Mouse (Mus musculus) brown adipose tissue, adult 24 weeks (tissue): ENCODE measurements at regions not wholly inside any gene's neighbourhood (a gene's known extent, or its start where the extent isn't known, plus 50 kb on each side); places are given as distances from the start of the nearest gene placed in this dataset.

Source experiments
- H3K27ac ChIP-seq: fragments of 200-500 bp; replicated peaks from 2 replicates; pipeline ENCODE4 v1.5.1; 2012; ENCODE audit warnings: low read depth, mild to moderate bottlenecking, low read length
- H3K4me1 ChIP-seq: fragments of 200-500 bp; 2 replicates; pipeline ENCODE4 v1.6.1; 2012; ENCODE audit warnings: low read length, mixed read lengths; ENCODE audit not compliant: control insufficient read depth, insufficient read depth, insufficient read length
- H3K4me3 ChIP-seq: fragments of 200-500 bp; 2 replicates; pipeline ENCODE4 v1.5.1; 2012; ENCODE audit warnings: low read depth, mild to moderate bottlenecking, low read length, moderate library complexity; ENCODE audit not compliant: insufficient read depth

DNA sequence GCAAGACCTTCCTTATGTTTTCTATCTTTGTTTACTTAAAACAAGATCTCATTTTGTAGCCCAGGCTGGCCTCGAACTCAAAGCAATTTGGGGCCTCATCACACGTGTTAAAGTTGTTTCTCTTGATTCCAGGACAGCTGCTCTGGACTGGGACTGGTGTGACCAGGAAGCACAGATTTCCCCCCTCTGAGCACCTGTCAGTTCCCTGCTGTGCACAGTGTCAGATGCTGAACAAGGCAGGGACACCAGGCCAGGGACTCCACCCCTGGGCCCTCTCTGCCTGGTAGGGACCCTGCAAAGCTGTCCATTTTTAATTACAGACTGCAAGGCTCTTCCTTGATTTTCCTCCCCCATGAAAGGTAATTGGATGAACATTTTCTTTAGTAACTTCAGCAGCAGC lies 185.8 kb upstream of the Irx5 start:
- no peaks in the 10 kb centered on the region for H3K4me1 ChIP-seq
- no peak overlapping the region for H3K4me3 ChIP-seq
- no peak overlapping the region for H3K27ac ChIP-seq

DNA sequence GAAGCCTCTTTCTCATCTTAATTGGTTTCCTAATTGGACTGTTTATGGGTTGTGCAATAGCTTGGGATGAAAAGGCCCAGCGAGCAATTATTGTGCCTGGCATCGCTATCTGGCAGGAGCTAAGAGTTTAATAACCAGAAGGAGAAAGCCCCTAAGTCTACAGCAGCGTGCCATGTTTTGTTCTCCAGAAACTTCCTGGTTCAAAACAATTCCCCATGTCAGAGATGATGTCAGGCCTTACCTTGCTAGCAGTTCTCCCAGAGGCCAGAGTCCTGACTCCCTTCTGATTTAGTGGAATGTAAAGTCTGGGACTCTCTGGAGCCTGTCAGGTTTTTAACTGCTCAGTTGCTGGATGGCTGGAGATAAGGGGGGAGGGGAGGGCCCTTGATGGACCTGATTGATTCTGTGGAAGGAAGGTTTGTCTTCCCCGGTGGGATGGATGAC lies 190.1 kb upstream of the Irx5 start:
- Histone ChIP-seq H3K27ac (no peak overlapping the region), H3K4me3 (no peak overlapping the region), H3K4me1 (no peaks in the 10 kb centered on the region)

DNA sequence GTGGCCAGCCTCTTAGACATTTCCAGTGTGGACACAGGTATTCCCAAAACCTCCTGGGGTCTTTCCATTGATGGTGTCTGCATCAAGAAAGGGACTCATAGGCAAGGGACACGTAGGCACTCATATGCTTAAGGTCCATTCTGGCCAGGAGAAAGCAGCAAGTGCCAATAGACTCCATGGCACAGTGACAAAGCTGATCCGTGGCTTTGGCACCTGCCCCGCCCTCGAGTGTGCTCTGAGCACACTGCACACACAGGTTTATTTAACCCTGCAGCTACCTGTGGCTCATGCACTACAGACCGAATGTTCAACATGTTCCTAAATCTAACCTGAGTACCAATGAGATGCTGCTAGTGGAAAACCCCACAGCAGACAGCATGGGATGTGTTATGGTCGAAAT lies 192.1 kb upstream of the Irx5 start:
- H3K4me3 ChIP-seq: no peak overlapping the region
- H3K27ac ChIP-seq: no peak overlapping the region
- no peaks in the 10 kb centered on the region for H3K4me1 ChIP-seq

DNA sequence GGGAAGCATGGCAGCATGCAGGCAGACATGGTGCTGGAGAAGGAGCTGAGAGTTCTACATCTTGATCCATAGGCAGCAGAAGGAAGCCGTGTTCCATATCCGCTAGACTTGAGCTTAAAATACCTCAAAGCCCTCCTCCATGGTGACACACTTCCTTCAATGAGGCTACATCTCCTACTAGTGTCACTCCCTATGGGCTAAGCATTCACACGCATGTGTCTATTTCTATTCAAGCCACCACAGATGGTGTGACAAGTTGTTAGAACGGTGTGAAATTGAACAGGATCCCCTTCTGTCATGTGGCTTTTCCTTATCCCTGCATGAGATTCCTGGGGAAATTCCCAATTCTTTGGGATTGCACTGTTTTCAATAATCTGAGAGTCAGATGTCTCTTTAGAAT lies 192.9 kb upstream of the Irx5 start:
- Histone ChIP-seq H3K4me1 (no peaks in the 10 kb centered on the region), H3K27ac (no peak overlapping the region), H3K4me3 (no peak overlapping the region)

DNA sequence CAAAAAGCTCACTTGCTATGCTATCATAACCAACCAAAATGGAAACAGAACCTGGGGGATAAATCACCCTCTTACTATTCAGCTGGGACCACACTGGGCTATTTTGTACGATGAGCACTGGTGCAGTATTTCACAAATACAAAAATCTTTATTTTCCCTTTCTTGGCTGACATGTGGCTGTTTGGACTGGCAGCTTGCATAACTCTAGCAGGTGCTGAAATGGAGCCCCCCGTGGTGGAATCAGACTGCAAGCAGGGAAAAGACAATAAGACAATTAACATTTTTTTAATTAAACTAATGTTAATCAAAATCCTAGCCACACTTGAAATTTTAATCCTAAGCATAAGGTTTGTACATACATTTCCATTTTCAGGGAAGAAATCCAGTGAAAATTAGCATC lies 196.4 kb upstream of the Irx5 start:
- no peaks in the 10 kb centered on the region for H3K4me1 ChIP-seq
- no peak overlapping the region for H3K4me3 ChIP-seq
- no peak overlapping the region for H3K27ac ChIP-seq

DNA sequence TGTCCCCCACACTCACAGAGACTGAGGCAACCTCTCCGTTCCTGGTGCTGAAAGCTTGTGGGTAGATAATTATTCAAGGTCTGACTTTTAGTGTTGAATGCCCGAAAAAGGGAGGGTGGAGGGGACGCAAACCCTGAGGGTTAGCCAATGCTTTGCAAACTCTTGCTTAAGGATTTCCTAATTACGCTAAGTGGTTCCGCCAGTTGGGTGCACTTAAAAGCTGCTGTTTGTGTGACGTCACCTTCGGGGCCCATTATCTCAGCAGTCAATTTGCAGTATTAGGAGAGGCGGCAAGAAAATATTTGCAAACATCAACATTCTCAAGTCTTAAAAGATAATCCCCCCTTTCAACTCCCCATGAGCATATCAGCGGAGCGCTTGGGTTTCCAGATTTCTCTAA lies 199.2 kb upstream of the Irx5 start:
- no peaks in the 10 kb centered on the region for H3K4me1 ChIP-seq
- no peak overlapping the region for H3K4me3 ChIP-seq
- H3K27ac ChIP-seq: no peak overlapping the region

DNA sequence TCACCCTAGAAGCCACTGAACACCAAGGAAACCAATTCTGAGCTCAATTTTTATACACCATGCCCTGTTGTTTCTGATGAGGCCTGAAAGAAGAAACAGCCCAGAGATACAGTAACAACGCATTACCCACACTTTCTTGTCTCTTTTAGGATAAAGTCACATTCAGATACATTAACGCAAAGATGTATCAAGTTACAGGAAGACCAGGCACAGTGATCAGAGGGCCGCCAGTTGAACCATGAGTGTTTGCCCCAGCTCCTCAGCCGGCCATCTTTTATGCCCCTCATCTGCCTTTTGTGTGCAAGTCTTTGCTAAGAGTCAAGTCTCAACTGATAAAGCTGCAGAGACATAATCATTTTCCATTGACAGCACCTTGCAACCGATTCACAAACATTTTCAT lies 204.9 kb upstream of the Irx5 start:
- Histone ChIP-seq H3K4me3 (no peak overlapping the region), H3K27ac (no peak overlapping the region), H3K4me1 (no peaks in the 10 kb centered on the region)

DNA sequence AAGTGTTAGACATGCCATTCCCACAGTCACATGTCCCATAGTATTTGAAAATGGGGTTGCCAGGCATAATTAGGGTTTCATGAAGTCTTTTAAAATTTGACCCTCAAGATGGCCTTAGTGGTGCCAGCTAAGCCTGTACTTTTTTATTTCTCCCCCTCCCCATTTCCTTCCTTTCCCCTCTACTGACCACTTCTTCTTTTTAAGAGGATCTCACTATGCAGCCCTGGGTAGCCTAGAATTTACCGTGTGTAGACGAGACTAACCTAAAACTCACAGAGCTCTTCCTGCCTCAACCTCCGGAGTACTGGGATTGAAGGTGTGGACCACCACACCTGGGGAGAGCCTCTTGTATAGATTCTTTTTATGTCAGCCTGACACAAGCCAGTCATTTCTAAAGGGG lies 209.8 kb upstream of the Irx5 start:
- Histone ChIP-seq H3K4me3 (no peak overlapping the region), H3K4me1 (no peaks in the 10 kb centered on the region), H3K27ac (no peak overlapping the region)

DNA sequence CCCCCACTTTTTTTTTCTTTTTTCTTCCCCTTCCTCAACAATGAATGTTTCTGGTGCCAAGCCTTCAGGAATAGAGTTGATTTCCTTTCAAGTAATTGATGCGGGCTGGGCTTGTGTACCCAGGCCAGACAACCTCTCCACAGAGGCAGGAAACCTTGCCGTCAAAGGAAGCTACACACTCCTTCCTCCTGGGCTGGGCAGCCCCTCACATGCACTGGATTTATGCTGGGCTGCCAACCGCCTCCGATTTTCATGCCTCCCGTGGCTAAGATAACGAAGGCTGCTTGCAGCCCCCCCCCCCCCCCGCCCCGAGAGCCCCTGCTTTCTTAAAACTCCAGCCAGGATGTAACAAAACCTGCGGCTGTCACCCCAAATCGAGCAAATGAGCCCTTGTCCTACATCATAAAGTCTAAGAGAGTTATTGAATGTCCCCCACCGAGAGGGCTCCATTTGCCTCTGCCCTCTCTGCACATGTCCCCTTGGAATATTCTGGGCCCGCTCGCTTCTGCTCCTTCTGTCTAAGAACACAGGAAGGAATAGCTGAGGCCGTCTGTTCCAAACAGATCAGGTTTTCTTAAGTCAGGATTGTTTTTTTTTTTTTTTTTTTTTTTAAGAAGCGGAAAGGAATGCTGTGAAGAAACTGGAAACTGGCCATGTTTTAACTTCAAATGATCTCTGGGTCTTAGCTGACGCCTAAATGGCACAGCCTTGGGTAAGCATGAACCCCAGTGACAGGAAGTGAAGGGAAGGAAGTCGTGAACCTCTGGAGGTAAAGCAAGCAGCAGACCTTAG lies 220.1 kb upstream of the Irx5 start:
- Histone ChIP-seq H3K4me3 (no peak overlapping the region), H3K4me1 (no peaks in the 10 kb centered on the region), H3K27ac (no peak overlapping the region)

DNA sequence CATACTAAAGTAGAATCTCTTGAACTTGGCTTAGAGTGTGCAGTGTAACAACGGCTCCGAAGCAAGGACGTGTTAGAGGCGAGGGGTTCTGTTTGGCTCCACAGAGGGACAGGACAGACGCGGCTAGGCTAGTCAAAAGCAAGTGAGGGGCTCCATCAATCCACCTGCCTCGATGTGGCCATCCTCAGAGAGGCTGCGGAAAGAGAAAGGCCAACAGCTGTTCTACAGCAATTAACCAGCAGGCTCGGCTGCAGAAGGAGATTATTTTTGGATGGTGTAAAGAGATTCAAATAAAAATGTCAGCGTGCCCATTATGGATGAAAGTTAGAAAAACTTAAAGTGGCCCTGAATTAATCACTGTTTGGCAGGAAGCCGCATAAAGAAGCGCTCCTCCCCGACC lies 221.0 kb upstream of the Irx5 start:
- Histone ChIP-seq H3K4me1 (no peaks in the 10 kb centered on the region), H3K27ac (no peak overlapping the region), H3K4me3 (no peak overlapping the region)

DNA sequence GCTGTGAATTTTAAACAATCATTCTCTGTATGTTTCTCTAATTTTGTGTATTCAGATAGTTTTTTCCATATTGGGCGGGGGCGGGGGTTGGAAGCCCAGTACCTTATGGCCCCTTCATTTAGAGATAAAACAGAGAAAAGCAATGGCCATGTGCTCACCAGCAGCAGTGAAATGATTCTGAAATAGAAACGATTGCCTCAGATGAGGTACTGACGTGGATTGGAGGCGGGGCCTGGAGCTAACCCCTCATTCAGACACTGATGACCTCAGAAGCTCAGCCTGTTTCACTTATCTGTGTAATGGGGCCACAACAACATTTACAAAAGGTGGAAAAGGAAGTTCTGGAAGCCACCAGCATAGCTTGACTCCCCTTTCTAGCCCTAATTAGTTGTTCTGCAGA lies 223.0 kb upstream of the Irx5 start:
- Histone ChIP-seq H3K27ac (no peak overlapping the region), H3K4me1 (no peaks in the 10 kb centered on the region), H3K4me3 (no peak overlapping the region)

DNA sequence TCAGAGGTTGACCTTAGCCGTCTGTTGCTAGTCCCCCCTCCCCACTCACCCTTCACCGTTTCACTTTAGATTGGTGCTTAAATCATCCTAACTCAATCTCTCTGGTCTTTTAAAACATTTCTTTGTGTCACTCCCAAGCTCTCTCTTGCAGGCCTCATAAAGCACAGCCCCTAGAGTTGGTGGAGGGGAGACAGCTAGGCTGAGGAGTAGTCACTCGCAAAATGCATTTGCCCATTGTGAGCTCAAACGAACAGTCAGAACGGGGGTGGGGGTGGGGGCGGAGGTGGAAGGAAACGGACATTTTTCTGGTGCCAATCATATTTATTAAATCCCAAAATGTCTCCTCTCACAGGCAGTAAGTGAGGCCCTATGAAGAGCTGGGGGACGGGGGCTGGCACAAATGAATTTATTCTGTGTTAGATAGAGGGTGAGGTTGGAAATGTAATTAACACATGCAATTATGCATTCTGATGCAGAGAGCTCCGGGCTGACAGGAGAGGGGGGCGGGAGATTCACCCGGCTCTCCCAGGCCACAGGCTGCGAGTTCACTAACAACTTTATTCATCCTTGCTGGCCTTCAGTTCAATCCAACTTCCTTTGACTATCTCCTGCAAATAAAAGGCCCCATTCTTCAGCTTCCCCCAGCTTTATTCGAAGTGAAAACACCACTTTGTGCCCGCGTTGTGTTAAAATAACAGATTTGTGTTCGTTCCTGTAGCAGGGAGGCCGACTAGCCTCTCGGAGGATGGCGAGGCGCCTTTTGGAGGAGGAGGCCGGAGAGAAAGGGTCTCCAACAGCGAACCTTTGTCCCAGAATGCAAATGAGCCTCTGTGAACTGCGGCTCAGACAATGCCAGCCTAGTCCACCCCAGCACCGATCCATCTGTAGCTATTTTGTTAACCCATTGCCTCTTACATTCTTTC lies 223.7 kb upstream of the Irx5 start:
- no peaks in the 10 kb centered on the region for H3K4me1 ChIP-seq
- H3K27ac ChIP-seq: no peak overlapping the region
- H3K4me3 ChIP-seq: no peak overlapping the region

DNA sequence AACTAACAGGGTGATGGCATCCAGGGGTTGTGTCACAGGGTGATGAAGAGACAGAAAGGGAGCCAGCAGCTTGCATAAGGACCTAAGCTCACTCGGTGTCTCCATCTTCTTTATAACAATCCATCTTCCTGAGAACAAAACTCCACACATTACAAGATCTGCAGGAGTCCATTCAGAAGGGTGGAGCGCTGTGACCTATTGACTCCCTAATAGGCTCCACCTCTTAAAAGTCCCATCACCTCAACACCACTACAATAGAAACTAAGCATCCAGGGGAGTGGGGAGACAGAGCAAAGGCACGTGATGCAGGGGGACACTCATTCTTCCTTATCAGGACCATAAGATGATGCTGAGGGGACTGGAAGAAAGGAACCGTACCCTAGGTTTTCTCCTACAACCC lies 224.5 kb upstream of the Irx5 start:
- Histone ChIP-seq H3K27ac (no peak overlapping the region), H3K4me3 (no peak overlapping the region), H3K4me1 (no peaks in the 10 kb centered on the region)

DNA sequence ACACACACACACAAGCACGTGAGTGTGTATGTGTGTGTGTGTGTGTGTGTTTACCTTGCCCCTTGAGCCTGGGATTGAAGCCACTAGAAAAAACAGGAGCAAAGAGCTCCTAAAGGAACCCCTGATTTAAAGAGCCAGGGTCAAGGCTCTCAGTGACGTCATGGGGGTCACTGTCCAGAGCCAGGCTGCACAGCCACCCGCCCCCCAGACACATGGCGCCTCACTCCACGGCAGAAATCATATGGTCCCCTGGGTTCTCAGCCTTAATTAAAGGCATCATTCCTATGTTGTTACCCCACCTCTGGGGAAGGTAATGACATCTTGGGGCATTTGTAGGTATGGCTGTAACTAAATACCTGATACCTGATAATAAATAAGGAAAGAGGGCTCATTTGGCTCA lies 224.9 kb upstream of the Irx5 start:
- no peaks in the 10 kb centered on the region for H3K4me1 ChIP-seq
- no peak overlapping the region for H3K27ac ChIP-seq

DNA sequence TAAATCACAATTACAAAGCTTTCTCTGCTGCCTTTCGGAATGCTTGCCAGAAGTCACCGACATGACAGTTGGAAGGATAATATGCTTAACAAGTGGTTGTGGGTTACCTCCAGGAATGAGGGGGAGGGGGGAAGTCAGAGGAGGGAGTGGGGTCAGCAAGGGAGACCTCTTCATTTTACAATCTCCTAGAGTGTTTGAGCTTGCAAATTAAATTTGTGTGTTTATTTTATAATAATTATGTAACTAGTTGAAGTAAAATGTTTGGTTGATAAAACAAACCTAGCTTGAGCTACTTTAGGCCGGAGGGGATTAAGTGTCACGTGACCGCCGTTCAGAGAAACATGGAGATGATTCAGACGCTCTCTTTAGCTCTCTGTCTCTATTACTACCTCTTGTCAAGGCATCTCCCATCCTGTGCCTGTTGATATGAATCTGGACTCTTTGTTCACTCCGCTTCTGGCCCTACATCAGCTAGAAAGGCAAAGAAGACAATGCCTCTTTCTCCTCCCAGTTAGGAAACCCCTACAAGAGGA lies 227.3 kb upstream of the Irx5 start:
- H3K4me3 ChIP-seq: no peak overlapping the region
- no peak overlapping the region for H3K27ac ChIP-seq
- H3K4me1 ChIP-seq: no peaks in the 10 kb centered on the region

More for the DNA sequence above, 224.9 kb upstream of the Irx5 start:
- no peak overlapping the region for H3K4me3 ChIP-seq
